Mouse (Mus musculus) lung, embryonic 16.5 days (tissue): ENCODE measurements around the gene Srek1. TPM values are rescaled to one million over a fixed set of nuclear protein-coding genes. Genes with fewer than 3 reads are reported as not detected.

ENCODE experiments used
- ATAC-seq: fragments of 200-750 bp; cut with Nextera tagmentation; 2 replicates; pipeline ENCODE4 v1.8.0; 2017; ENCODE audit warnings: low read depth, mild to moderate bottlenecking, moderate library complexity
- H3K27ac ChIP-seq: fragments of 300-500 bp; sonication (generic); 2 replicates; pipeline ENCODE4 v1.5.1; 2014; ENCODE audit warnings: mild to moderate bottlenecking, control low read depth, low read length
- H3K27me3 ChIP-seq: fragments of 300-500 bp; sonication (generic); 2 replicates; pipeline ENCODE4 v1.6.1; 2014; ENCODE audit warnings: low read depth, low read length, mixed read lengths; ENCODE audit not compliant: control insufficient read depth, insufficient read depth
- H3K36me3 ChIP-seq: fragments of 300-500 bp; sonication (generic); 2 replicates; pipeline ENCODE4 v1.6.1; 2014; ENCODE audit warnings: low read length; ENCODE audit not compliant: control insufficient read depth, insufficient read depth
- H3K4me1 ChIP-seq: fragments of 300-500 bp; sonication (generic); replicated peaks from 2 replicates; pipeline ENCODE4 v1.6.1; 2014; ENCODE audit warnings: low read length, mixed read lengths; ENCODE audit not compliant: control insufficient read depth, insufficient read depth
- H3K4me2 ChIP-seq: fragments of 300-500 bp; sonication (generic); 2 replicates; pipeline ENCODE4 v1.6.1; 2014; ENCODE audit warnings: low read depth, low read length, control low read depth
- H3K4me3 ChIP-seq: fragments of 300-500 bp; sonication (generic); 2 replicates; pipeline ENCODE4 v1.5.1; 2014; ENCODE audit warnings: mild to moderate bottlenecking, low read length, control low read depth
- H3K9ac ChIP-seq: fragments of 300-500 bp; sonication (generic); 2 replicates; pipeline ENCODE4 v1.6.1; 2014; ENCODE audit warnings: low read length, control low read depth
- H3K9me3 ChIP-seq: fragments of 300-500 bp; sonication (generic); 2 replicates; pipeline ENCODE4 v1.6.1; 2016; ENCODE audit warnings: low read length; ENCODE audit not compliant: control insufficient read depth
- WGBS: fragments of 180-500 bp; shearing (Covaris S2); extraction: QIAGEN DNeasy Blood & Tissue Kit; methylation state at CpG from one replicate; pipeline ENCODE4 v1.1.7; 2014; 5-methylcytosine and 5-hydroxymethylcytosine counted together
- polyA plus RNA-seq: library from polyadenylated mRNA; unstranded; fragments of >200 nt; fragmentation: Nextera tagmentation; extraction: Ambion mirVana; gene quantifications from 2 replicates; pipeline ENCODE4 v1.2.1, GENCODE M21; 2015

Srek1 gene
- polyA plus RNA-seq: 65.7 and 72.1 TPM in 2 replicates

DNA sequence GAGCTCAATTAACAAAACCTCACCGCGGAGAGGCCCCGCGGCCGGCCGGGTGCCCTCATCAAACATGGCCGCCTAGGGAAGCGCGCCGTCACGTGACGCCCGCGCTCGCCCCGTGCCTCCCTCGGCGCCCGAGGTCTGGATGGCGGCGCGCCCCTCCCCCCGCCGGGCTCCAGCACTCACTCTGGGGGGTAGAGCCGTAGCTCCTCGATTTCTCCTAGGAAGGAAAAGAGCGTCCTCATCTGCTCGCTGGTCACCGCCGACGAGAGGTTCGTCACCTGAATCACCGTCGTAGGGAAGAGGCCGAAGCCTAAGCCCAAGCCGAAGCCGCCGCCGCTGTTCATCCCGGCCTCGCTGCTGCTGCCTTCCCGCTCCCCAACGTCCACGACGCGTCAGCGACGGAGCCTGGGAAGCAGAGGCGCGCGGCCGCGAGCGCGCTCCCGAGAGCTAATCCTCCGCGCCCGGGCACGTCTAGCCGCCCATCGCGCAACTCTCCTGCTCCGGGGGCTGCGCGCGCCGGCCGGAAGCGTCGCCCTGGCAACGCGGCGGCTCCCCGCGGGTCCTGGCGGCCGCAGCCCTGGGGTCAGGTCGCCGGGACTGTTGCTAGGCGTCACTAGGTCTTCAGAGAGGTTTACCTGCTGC lies at the start of gene Srek1:
Gene Srek1 (minus strand): TSS at position 490 of the 639 bp plus-strand sequence.
- WGBS: under 1% methylated on average over 80 of the region's 81 CpGs

DNA sequence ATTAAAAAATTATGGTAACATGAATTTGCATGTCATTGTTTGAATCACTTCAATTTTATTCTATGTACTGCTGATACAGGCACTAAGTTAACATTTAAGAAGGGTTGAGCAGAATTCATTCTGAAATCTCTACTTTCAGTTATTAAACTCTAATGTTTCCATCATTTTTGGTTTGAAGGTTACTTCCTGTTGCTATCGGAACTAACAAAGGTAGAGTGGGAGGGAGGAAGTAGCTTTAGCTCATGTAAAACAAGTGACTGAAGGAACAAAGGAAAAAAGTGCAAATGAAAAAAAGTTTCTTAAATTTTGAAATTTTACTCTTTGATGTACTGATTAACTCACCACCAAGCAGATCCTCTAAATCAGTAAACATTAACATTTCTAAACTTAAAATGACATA lies 47.9 kb upstream of the Srek1 start:
- WGBS: 71% methylated on average over 1 of the region's 1 CpGs
- H3K9me3 ChIP-seq: no peaks in the 10 kb centered on the region
- H3K36me3 ChIP-seq: peaks cover 4% of the 10 kb centered on the region; the same call in 1 of the 2 replicates

More for the DNA sequence above, at the start of gene Srek1:
- peak; percentile 97 for ATAC-seq
- peaks cover 13% of the 10 kb centered on the region for H3K4me1 ChIP-seq
- H3K9ac ChIP-seq: peak within 1 kb of the TSS; percentile 92
- H3K27me3 ChIP-seq: no peaks in the 10 kb centered on the region
- H3K27ac ChIP-seq: peak within 1 kb of the TSS; percentile 99
- peak within 1 kb of the TSS; percentile 77 for H3K4me3 ChIP-seq
- H3K9me3 ChIP-seq: no peaks in the 10 kb centered on the region
- H3K4me2 ChIP-seq: peak within 1 kb of the TSS; percentile 59
- no peaks in the 10 kb centered on the region; the same call in 1 of the 2 replicates for H3K36me3 ChIP-seq

DNA sequence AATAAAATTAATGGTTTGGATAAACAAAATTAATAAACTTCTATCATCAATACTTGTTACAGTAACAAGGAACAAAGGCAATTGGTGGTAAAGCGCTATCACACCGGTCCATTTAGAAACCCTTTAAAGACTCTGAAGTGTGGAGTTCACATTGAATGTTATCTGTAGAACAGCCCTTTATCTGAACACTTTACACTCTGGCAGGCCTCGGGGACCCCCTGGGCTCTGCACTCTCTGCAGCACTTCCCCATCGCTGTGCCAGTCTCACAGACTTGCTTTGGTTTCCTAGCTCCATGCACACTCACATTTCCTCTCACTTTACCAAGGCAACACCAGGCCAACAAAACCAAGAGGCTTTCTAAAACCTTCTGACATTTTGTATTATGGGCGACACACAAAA lies 45.0 kb upstream of the Srek1 start:
- no peaks in the 10 kb centered on the region for H3K4me1 ChIP-seq
- H3K36me3 ChIP-seq: peaks cover 2% of the 10 kb centered on the region; the same call in 1 of the 2 replicates
- ATAC-seq: no peak
- WGBS: 62% methylated on average over 5 of the region's 5 CpGs
- H3K4me2 ChIP-seq: no peak overlapping the region
- H3K4me3 ChIP-seq: no peak overlapping the region
- no peak overlapping the region for H3K9ac ChIP-seq
- no peaks in the 10 kb centered on the region for H3K9me3 ChIP-seq
- H3K27me3 ChIP-seq: no peaks in the 10 kb centered on the region
- H3K27ac ChIP-seq: no peak overlapping the region

More for the DNA sequence above, 47.9 kb upstream of the Srek1 start:
- Histone ChIP-seq H3K4me1 (no peaks in the 10 kb centered on the region), H3K4me3 (no peak overlapping the region), H3K9ac (no peak overlapping the region), H3K27ac (no peak overlapping the region), H3K4me2 (no peak overlapping the region), H3K27me3 (no peaks in the 10 kb centered on the region)
- ATAC-seq: no peak

DNA sequence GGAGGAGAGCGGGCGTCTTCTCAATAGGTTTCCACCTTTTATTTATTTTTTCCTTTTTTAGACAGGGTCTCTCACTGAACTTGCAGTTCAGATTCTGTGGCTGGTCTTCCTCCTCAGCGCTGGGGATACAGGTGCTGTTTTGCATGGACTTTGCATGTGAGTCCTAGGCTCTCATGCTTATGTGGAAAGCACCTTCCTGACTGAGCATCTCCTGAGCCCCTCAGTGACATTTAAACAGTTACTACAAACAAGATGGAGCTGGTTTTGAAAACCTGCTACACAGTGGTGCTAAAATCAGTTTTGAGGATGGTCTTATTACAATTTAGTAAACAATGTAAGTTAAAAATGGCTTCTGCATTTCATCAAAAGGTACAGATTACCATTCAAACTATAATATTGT lies 43.5 kb upstream of the Srek1 start:
- Histone ChIP-seq H3K27me3 (no peaks in the 10 kb centered on the region), H3K9me3 (no peaks in the 10 kb centered on the region), H3K4me3 (no peak overlapping the region), H3K27ac (no peak overlapping the region), H3K9ac (no peak overlapping the region), H3K4me1 (no peaks in the 10 kb centered on the region), H3K36me3 (peaks cover 2% of the 10 kb centered on the region; the same call in 1 of the 2 replicates), H3K4me2 (no peak overlapping the region)
- ATAC-seq: no peak
- 90% methylated on average over 3 of the region's 3 CpGs for WGBS

DNA sequence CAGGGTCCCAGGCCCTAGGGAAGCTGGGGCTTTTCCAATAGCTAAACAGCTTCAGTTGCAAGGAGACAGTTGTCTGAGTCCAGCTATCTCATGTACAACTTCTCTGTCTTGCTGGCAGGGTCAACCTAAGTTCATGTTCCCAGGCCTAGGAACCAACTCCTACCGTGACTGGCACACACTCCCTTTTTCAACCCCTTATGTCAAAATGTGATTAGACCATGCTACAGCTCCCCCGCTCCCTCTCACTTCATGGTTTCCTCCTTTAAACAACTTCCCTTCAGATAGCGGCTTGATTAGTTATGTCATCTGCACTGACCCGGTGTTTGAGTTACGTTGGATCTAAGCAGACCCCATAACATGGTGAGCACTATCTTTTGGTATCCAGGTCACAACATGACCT lies 33.1 kb upstream of the Srek1 start:
- no peak for ATAC-seq
- Histone ChIP-seq H3K27me3 (no peaks in the 10 kb centered on the region), H3K4me1 (no peaks in the 10 kb centered on the region), H3K9ac (no peak overlapping the region), H3K4me2 (no peak overlapping the region), H3K4me3 (no peak overlapping the region), H3K9me3 (no peaks in the 10 kb centered on the region), H3K27ac (no peak overlapping the region), H3K36me3 (no peaks in the 10 kb centered on the region)
- 60% methylated on average over 5 of the region's 5 CpGs for WGBS

DNA sequence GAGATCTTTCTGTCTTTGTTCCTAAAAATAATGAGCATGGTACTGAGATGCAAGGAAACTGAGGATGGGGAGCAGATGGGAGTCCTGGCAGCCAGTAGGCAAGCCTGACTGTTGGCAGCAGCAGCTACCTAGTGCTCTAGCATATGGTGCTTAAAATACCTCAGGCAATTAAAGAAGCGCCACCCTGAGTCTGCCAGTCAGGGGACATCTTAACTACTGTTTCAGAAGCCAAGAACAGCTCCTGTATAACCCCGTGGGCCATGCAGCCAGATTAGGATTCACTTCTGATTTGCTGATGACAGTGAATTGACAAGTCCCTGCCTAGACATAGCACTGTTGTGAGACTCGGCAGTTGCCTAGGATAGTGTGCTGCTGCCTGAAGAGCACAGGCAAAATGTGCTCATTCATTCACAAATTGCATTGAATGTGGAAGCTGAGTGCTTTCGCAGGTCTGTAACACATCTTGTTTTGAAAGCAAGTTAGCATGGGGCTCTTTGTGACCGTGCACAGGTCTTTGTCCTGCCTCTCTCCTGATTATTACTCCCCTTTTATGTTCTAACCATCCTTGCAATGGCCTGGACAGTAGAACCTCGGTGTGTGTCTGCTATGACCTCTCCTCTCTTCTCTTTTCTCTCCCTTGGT lies 31.9 kb upstream of the Srek1 start:
- no peaks in the 10 kb centered on the region for H3K36me3 ChIP-seq
- ATAC-seq: no peak
- H3K4me3 ChIP-seq: no peak overlapping the region
- H3K27ac ChIP-seq: no peak overlapping the region
- H3K4me1 ChIP-seq: no peaks in the 10 kb centered on the region
- H3K9me3 ChIP-seq: no peaks in the 10 kb centered on the region
- no peak overlapping the region for H3K9ac ChIP-seq
- 68% methylated on average over 6 of the region's 6 CpGs for WGBS
- no peaks in the 10 kb centered on the region for H3K27me3 ChIP-seq
- H3K4me2 ChIP-seq: no peak overlapping the region

DNA sequence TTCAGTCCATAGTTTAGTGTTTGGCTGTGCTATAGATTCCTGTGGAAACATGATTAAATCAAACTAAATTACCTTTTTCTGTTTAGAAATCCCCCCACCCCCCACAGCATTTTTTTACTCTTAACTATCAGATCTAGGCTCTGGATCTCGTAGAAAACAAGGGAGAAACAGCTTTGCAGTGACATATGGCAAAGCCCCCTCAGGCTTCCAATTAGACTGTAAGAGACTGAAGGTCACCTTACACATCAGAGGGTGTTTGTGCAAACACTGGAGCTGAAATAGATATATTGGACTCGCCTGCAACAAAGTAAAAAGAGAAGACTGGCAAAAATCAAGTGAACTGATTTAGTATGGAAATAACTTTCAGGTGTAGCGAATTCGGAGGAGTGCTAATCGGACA lies 29.3 kb upstream of the Srek1 start:
- no peak overlapping the region for H3K4me3 ChIP-seq
- H3K4me2 ChIP-seq: no peak overlapping the region
- no peaks in the 10 kb centered on the region for H3K4me1 ChIP-seq
- no peaks in the 10 kb centered on the region for H3K27me3 ChIP-seq
- 78% methylated on average over 5 of the region's 5 CpGs for WGBS
- no peak overlapping the region for H3K9ac ChIP-seq
- H3K36me3 ChIP-seq: no peaks in the 10 kb centered on the region
- ATAC-seq: no peak
- no peaks in the 10 kb centered on the region for H3K9me3 ChIP-seq
- H3K27ac ChIP-seq: no peak overlapping the region

DNA sequence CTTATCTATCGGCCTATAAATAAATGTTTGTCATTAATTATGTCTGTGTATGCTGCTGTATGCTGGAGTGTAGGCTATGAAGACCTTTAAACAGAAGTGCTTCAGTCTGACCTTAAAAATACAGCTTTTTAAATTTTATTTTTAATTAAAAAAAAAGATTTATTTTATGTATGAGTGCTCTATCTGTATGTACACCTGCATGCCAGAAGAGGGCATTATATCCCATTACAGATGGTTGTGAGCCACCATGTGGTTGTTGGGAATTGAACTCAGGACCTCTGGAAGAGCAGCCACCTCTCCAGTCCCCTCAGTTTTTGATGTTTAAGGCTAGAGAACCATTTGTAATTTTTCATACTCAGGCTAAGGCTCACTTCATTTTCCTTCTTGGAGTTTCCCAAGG lies 26.6 kb upstream of the Srek1 start:
- Histone ChIP-seq H3K27ac (no peak overlapping the region), H3K9me3 (no peaks in the 10 kb centered on the region), H3K4me1 (no peaks in the 10 kb centered on the region), H3K27me3 (no peaks in the 10 kb centered on the region), H3K9ac (no peak overlapping the region), H3K4me3 (no peak overlapping the region), H3K4me2 (no peak overlapping the region), H3K36me3 (no peaks in the 10 kb centered on the region)
- no peak for ATAC-seq
- 91% methylated on average over 1 of the region's 1 CpGs for WGBS

DNA sequence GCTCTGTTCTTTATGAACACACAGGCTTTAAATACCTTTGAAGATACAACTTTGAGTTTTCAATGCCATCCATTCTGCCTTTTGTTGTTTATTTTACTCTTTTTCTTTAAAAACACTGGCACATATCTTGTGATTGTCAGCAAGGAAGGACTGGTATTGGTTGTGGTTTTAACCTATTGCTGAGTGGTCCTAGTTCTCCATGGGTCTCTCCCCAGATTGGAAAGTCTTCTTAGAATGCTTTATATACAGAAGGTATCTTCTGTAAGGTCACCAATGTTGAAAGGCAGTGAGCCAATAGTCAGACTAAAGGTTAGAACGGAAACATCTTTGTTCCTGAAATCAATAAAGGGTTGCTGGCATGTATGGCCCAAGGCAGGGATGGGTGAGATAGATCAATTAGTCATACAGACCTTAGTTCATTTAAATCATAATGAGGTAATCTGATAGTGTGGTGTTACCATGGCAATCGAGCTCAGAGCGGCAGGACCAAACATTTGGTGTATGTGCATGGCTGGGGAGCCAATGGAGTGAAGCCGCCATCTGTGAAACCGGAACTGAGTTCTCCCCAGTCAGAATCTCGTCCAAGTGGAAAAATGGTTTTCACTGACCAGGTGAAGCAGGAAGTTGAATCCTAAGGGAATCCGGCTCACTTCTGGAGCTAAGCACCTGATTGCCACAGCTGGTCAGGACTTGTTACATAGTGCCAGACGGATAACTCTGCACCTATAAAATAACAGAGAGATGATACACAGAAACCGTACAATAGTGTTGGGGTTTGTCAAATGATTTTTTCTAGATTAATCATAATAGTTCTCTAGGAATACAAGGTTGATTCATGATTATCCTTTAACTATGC lies 20.5 kb upstream of the Srek1 start:
- no peak for ATAC-seq
- no peaks in the 10 kb centered on the region for H3K4me1 ChIP-seq
- no peaks in the 10 kb centered on the region for H3K9me3 ChIP-seq
- no peak overlapping the region for H3K4me2 ChIP-seq
- H3K4me3 ChIP-seq: no peak overlapping the region
- no peaks in the 10 kb centered on the region for H3K27me3 ChIP-seq
- H3K27ac ChIP-seq: no peak overlapping the region
- H3K36me3 ChIP-seq: no peaks in the 10 kb centered on the region
- H3K9ac ChIP-seq: no peak overlapping the region
- 74% methylated on average over 9 of the region's 9 CpGs for WGBS
